Mouse (Mus musculus): ENCODE results near the gene Cep78. TPM values are rescaled to one million over a fixed set of nuclear protein-coding genes. Genes with fewer than 3 reads are reported as not detected.

Cep78 gene
- total RNA-seq (2023): 1 to 10 TPM; 6.7 to 8.2 TPM

DNA sequence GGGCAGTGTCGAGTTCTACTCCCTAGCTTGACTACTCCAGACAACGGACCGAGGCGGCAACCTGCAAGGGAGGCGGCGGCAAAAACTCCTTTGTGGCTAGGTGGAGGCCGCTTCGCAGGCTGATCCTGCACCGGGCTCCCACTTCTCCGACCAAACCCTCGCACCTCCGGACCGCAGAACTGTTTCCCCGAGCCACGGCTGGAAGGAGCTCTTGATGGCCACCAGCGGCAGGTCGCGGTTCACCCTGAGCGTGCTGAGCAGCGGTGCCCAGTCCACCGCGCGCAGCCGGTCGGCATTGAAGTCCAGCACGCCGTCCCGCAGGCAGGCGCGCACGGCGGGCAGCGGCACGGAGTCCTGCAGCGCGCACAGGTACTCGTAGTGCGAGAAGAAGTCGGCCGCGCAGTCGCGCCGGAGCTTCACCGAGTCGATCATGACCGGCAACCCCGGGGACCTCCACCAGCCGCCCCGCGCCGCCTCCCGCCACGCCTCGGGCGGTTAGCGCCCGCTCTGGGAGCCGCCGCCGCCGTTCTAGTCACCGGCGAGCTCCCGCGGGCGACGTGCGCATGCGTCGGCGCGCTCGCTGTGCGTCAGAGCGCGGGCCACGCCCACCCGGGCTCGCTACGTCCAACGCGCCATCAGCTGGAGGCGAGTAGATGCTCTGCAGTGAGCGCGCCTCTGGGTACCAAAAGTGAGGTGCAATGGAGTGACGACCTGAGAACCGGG, at the start of gene Cep78:
TSS of gene Cep78 (minus strand) at position 541 of the 723 bp plus-strand sequence.

DNA sequence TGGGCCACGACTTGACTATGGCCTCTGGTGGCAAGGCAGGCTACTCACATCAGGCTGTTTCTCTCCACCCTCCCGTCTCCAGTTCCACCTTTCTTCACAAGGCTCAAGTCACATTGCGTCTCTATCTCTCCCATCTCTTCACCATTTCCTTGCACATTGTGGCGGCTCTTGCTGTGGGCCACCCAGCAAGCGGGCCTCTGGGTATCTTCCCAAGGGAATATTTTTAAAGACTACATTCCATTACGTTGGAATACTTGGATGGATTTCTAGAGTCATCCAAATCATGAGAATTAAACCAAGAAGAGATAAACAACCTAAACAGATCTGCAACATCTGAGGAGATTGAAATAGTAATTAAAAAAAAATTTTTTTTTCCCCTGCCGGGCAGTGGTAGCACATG, 37.6 kb downstream of the Cep78 start, which contains the start of gene Psat1:
TSS of gene Psat1 (minus strand) at position 101 of the 400 bp plus-strand sequence.

Other genes with a start within 250 kb of the Cep78 start
- gene Psat1, start 37.7 kb downstream of the Cep78 start, total RNA-seq (2023): 10 to 100 TPM; 27.7 to 32.2 TPM
- gene Gnaq, start 147.8 kb upstream of the Cep78 start, total RNA-seq (2023): 10 to 100 TPM; 70.1 to 71.0 TPM